Comparison of ENCODE assay signal across 8 mouse cellular contexts in the genomic region with DNA sequence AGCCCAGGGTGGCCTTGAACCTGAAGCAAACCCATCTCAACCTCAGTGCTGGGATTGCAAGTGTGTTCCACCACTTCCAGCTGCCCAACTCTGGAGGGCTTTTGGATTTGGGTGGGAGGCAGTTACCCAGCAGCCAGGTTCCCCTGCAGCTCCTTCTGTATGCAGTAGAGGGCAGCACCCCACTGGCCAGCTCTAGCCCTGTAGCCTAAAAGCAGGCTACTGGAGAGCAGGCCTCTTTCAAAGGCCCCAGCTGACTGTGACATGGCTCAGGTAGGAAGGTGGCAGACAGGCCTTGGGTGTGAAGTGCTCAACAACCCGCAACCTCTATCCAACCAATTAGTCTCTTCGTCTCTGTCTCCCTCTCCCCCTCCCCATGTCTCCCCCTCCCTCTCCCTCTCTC. TPM values are rescaled to one million over a fixed set of nuclear protein-coding genes. Genes with fewer than 3 reads are reported as not detected.
DNase-seq lines count a peak whose midpoint lies in the region; ATAC-seq lines count a peak whose summit lies in the region.

No protein-coding gene starts in this region.

- no peaks in the 10 kb centered on the region for H3K4me1 ChIP-seq in embryonic facial prominence, embryonic 14.5 days (ENCODE audit: control insufficient read depth, insufficient read depth, low read length)
- H3K4me1 ChIP-seq in neural tube, embryonic 15.5 days = no peaks in the 10 kb centered on the region

- H3K27ac ChIP-seq in embryonic facial prominence, embryonic 14.5 days (replicated peaks; ENCODE audit: low read depth, low read length) = no peak overlapping the region
- no peak overlapping the region for H3K27ac ChIP-seq in neural tube, embryonic 15.5 days (replicated peaks)

- H3K9ac ChIP-seq in embryonic facial prominence, embryonic 14.5 days (ENCODE audit: low read depth, low read length) = no peak overlapping the region
- no peak overlapping the region for H3K9ac ChIP-seq in neural tube, embryonic 15.5 days (replicated peaks)

- DNase-seq in CD4-positive helper T cell, adult 2 months (ENCODE audit: low read depth, low spot score) = peak; percentile 48
- DNase-seq in adrenal gland, adult (ENCODE audit: inconsistent age in 2 of 2, low spot score in 1 of 2) = peak; percentile 59 to 84
- DNase-seq in embryonic facial prominence, embryonic 14.5 days (ENCODE audit: low spot score) = peak; percentile 27
- peak; percentile 74 to 80 for DNase-seq in heart, postnatal 10 days
- DNase-seq in kidney, postnatal 25 days = peak; percentile 72 to 77
- peak; percentile 38 to 53 for DNase-seq in lung, adult 18-20 months
- peak; percentile 73 for DNase-seq in testis, postnatal 10 days (ENCODE audit: low spot score)

- intact Hi-C loops in heart, postnatal 10 days (cut with DNase I) = loop anchor here (2.0 to 5.0 kb wide), 2 partner anchors 65 to 159 kb away; no protein-coding TSS in a partner anchor

- WGBS in embryonic facial prominence, embryonic 14.5 days = 78% methylated on average over 2 of the region's 2 CpGs
- 85% methylated on average over 2 of the region's 2 CpGs for WGBS in neural tube, embryonic 15.5 days

- ATAC-seq in embryonic facial prominence, embryonic 14.5 days (ENCODE audit: low read depth) = peak; percentile 62; the same call in 1 of the 2 replicates
- peak; percentile 69; the same call in 1 of the 2 replicates for ATAC-seq in neural tube, embryonic 15.5 days (ENCODE audit: low FRiP score)

- no peak overlapping the region for H3K4me2 ChIP-seq in embryonic facial prominence, embryonic 14.5 days (ENCODE audit: low read depth, low read length)
- no peak overlapping the region for H3K4me2 ChIP-seq in neural tube, embryonic 15.5 days

- H3K4me3 ChIP-seq in embryonic facial prominence, embryonic 14.5 days (ENCODE audit: low read depth, low read length) = no peak overlapping the region
- H3K4me3 ChIP-seq in neural tube, embryonic 15.5 days (replicated peaks) = no peak overlapping the region

- H3K27me3 ChIP-seq in embryonic facial prominence, embryonic 14.5 days (replicated peaks; ENCODE audit: control insufficient read depth, insufficient read depth, low read length) = no peaks in the 10 kb centered on the region
- no peaks in the 10 kb centered on the region for H3K27me3 ChIP-seq in neural tube, embryonic 15.5 days (replicated peaks)

- H3K9me3 ChIP-seq in embryonic facial prominence, embryonic 14.5 days (ENCODE audit: control insufficient read depth, low read length) = no peaks in the 10 kb centered on the region
- no peaks in the 10 kb centered on the region for H3K9me3 ChIP-seq in neural tube, embryonic 15.5 days (replicated peaks)

- peaks cover 46% of the 10 kb centered on the region for H3K36me3 ChIP-seq in embryonic facial prominence, embryonic 14.5 days (ENCODE audit: control insufficient read depth, insufficient read depth, low read length)
- H3K36me3 ChIP-seq in neural tube, embryonic 15.5 days = peaks cover 47% of the 10 kb centered on the region

RNA-seq across cellular contexts. Expression of a gene that starts 9.2 kb away (rescaled TPM):
- 8.1 and 8.6 TPM in 2 replicates for polyA plus RNA-seq in embryonic facial prominence, embryonic 14.5 days (2014; fragmentation: Nextera tagmentation; extraction: Ambion mirVana)
- 1 to 10 TPM; 3.8 to 3.9 TPM for total RNA-seq in heart, postnatal 10 days (2021)
- polyA plus RNA-seq in neural tube, embryonic 15.5 days (2015; fragmentation: Nextera tagmentation; extraction: Ambion mirVana) = 10.6 and 10.7 TPM in 2 replicates

RNA-seq across cellular contexts. Expression of a gene that starts 9.3 kb away (rescaled TPM):
- polyA plus RNA-seq in embryonic facial prominence, embryonic 14.5 days (2014; fragmentation: Nextera tagmentation; extraction: Ambion mirVana) = 110 and 116 TPM in 2 replicates
- total RNA-seq in heart, postnatal 10 days (2021) = 10 to 100 TPM; 79.0 to 79.6 TPM
- polyA plus RNA-seq in neural tube, embryonic 15.5 days (2015; fragmentation: Nextera tagmentation; extraction: Ambion mirVana) = 103 and 105 TPM in 2 replicates

RNA-seq across cellular contexts. Expression of a gene that starts 30.1 kb away (rescaled TPM):
- polyA plus RNA-seq in embryonic facial prominence, embryonic 14.5 days (2014; fragmentation: Nextera tagmentation; extraction: Ambion mirVana) = 16.5 and 24.9 TPM in 2 replicates
- total RNA-seq in heart, postnatal 10 days (2021) = 100 to 1,000 TPM; 126 to 144 TPM
- polyA plus RNA-seq in neural tube, embryonic 15.5 days (2015; fragmentation: Nextera tagmentation; extraction: Ambion mirVana) = 14.7 and 21.6 TPM in 2 replicates

Comparison
In these comparisons a context has a peak if more than half of its experiments do, and no peak if none do; other contexts are left out.
1. DNase-seq: peak in every context shown above with its lines; median percentile 77 in heart, postnatal 10 days; 74 in kidney, postnatal 25 days; 73 in testis, postnatal 10 days; 72 in adrenal gland, adult; 48 in CD4-positive helper T cell, adult 2 months; 46 in lung, adult 18-20 months; 27 in embryonic facial prominence, embryonic 14.5 days.